Mouse (Mus musculus): ENCODE results near the gene Cfap57.

The Cfap57 gene

GRCm38 (mm10) chr4:118620279-118620966 is at the start of gene Cfap57, which contains the start of gene Ebna1bp2:
TSS of gene Cfap57 (minus strand) at chr4:118620777.
TSS of gene Ebna1bp2 (plus strand) at chr4:118620799.
- in situ Hi-C loops (cut with MboI, MseI), result loop anchor here (10.0 kb wide), 1 partner anchor 186 kb away; the partner anchor contains the start of gene Cdc20

- in situ Hi-C loops (cut with MboI, MseI), result no loop called here
Measured at GRCm38 (mm10) chr4:118658652-118659051, 38.1 kb upstream of the Cfap57 start, which contains the start of gene Olfr62. TSS of gene Olfr62 (plus strand) at chr4:118658952.

GRCm38 (mm10) chr4:118645234-118645633 is 24.7 kb upstream of the Cfap57 start:
- in situ Hi-C loops (cut with MboI, MseI), result loop anchor here (10.0 kb wide), 1 partner anchor 520 kb away; no protein-coding TSS in a partner anchor

- in situ Hi-C loops (cut with MboI, MseI), result loop anchor here (10.0 kb wide), 1 partner anchor 522 kb away; no protein-coding TSS in a partner anchor
Measured at GRCm38 (mm10) chr4:118642346-118643190, 22.0 kb upstream of the Cfap57 start.

GRCm38 (mm10) chr4:118630261-118630660 is 9.7 kb upstream of the Cfap57 start:
- in situ Hi-C loops (cut with MboI, MseI), result no loop called here

DNA sequence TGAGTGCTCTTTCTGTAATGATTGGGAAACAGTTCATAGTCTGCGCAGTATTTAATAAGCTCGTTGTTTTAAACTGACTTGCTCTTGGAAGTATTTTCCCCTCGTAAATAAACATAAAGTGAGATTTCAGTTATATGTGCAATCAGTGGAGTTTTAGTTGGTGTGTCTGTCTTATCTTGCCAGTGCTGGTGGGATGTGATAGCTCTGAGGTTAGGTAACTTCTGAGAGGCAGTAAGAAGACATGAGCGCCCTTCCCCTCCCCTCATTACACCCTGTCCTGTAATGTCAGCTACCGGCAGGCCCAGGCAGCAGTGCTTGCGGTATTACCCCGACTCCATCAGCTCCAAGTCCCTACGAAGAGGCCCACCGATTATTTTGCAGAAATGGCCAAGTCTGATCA is 1.2 kb upstream of the Cfap57 start:
- in situ Hi-C loops (cut with MboI, MseI), result loop anchor here (10.0 kb wide), 1 partner anchor 187 kb away; the partner anchor contains the start of gene Cdc20

DNA sequence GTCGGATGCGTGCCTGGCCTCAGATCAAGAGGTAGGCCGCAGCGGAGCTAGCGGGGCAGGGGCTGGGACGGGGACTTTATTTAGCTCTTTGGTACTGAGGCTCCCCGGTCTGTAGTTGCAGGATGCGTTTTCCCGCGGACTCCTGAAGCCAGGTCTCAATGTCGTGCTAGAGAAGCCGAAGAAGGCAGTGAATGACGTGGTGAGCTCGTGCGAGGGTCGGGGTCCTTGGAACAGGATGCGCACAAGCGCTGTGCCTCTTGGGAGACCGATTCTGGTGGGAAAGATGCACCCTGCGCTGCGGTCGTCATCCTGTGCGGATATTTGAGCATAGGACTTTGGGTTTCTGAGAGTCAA is 367 bp upstream of the Cfap57 start:
- in situ Hi-C loops (cut with MboI, MseI), result loop anchor here (10.0 kb wide), 1 partner anchor 186 kb away; the partner anchor contains the start of gene Cdc20

- in situ Hi-C loops (cut with MboI, MseI), result no loop called here
Measured at GRCm38 (mm10) chr4:118615412-118615811, 5.2 kb downstream of the Cfap57 start.

GRCm38 (mm10) chr4:118612619-118613018 is 8.0 kb downstream of the Cfap57 start:
- in situ Hi-C loops (cut with MboI, MseI), result no loop called here

DNA sequence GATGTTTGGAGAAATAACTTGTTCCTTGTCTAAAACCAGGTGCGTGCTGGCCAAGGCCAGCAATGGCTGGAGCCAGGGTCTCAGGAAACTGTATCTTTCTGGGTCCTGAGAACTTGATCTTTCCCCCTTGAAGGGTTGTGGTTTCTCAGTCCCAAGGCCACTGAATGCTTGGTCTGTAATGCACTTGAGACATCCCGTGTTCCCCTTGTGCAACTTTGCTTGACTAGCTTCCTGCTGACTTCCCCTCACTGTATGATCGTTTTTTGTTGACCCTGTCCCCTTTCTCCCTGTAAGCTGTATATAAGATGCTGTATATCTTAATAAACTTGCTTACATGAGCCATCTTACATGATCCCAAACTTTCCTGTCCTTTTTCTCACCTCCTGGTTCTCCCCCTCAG is 10.7 kb downstream of the Cfap57 start:
- in situ Hi-C loops (cut with MboI, MseI), result no loop called here

DNA sequence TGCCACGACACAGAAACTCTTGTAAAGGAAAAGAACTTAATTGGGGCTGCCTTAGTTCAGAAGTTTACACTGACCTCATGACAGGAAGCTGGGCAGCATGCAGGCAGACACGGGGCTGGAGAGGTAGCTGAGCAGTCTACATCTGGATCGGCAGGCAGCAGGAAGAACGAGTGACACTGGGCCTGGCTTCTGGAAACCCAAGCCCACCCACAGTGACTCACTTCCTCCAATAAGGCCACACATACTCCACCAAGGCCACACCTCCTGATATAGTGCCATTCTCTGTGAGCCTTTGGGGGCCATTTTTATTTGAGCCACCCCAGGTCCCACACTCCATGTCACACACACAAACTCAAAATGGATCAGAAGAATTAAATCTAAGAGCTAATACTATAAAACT is 16.5 kb downstream of the Cfap57 start:
- in situ Hi-C loops (cut with MboI, MseI), result no loop called here

GRCm38 (mm10) chr4:118589733-118590130 is 30.8 kb downstream of the Cfap57 start:
- in situ Hi-C loops (cut with MboI, MseI), result no loop called here

DNA sequence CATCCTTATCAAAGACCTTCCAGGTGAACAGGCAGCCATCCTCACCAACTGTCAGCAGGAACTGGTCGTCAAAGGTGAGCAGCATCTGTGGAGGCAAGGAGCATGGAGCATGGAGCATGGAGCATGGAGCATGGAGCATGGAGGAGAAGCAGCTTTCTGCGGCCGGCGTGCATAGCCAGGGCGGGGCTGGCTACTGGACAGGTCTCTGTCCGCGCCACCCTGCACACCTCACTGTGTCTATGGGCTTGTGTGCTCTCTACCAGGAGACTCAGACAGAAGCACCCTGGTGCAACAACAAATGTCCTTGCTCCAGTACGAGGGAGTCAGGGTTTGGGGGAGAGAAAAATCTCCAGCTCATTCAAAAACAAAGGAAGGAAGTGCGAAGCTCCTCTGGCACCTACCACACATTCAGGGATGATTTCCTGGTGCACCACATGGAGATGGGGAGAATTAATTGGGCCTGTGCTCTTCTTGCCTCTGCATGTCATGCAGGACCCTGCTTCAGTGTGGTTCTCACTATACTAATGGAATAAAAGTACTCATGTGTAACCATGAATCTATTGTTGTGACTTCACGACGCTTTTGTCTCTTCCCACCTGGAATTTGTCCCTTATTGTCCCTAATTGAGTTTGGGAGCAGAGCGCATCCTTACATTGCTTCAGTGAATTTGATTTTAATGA is 31.4 kb downstream of the Cfap57 start:
- in situ Hi-C loops (cut with MboI, MseI), result no loop called here

DNA sequence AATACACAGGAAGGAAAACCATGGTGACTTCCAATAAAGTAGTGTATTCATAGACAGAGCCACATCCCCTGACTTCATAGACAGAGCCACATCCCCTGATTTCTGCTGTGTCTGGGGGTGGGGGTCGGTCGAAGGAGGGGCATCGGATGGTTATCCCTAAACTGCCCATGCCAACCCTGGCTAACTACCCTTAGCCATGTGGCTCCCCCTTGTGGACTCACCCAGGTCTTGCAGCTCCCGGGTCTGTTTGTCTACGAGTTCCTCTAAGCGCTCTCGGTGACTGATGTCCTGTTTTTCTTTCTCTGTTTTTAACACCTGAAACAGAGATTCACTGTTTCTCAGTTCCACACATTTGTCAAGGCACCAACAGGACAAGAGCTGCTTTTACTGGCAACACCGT is 37.9 kb downstream of the Cfap57 start:
- in situ Hi-C loops (cut with MboI, MseI), result no loop called here

DNA sequence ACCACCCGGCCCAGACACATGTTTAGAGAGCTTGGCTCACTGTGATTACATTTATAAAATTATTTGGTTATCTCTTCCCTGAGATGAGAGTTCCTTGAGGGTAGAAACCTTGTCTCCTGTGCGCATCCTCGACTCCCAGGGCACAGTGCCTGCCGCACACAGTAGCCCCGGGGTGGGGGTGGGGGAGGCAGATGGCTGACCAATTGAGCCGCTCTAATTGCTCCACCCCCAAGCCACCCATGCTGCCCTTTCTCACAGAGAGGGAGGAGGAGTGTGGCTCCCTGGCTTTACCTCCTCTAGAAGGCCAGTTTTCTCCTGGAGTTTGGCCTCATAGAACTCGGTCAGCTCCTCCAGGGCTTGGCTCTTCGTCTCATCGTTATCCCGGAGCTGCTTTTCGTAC is 39.1 kb downstream of the Cfap57 start:
- in situ Hi-C loops (cut with MboI, MseI), result no loop called here

DNA sequence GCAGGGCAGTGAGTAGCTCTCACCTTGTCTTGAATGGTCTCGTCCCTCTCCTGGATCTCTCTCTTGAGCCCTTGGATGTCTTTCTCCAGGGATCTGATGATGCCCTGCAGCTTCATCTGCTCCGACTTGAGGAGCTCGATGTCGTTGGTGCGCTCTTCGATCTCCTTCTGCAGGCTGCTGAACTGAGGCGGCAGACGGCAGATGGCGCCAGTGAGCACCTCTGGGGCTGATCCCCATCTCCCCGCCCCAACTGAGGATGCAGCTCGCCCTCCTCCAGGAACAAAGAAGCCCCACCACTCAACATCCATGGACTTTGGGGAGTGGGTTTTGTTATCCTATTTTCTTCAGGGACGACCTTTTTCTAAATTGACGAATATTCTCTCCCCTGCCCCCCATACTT is 41.3 kb downstream of the Cfap57 start:
- in situ Hi-C loops (cut with MboI, MseI), result loop anchor here (10.0 kb wide), 1 partner anchor 175 kb away; the partner anchor contains the start of genes Med8 and Szt2

GRCm38 (mm10) chr4:118576097-118576496 is 44.5 kb downstream of the Cfap57 start:
- in situ Hi-C loops (cut with MboI, MseI), result loop anchor here (10.0 kb wide), 1 partner anchor 171 kb away; the partner anchor contains the start of genes Med8 and Szt2

- in situ Hi-C loops (cut with MboI, MseI), result loop anchor here (10.0 kb wide), 1 partner anchor 167 kb away; the partner anchor contains the start of genes Med8 and Szt2
Measured at GRCm38 (mm10) chr4:118571441-118571840, 49.1 kb downstream of the Cfap57 start.

GRCm38 (mm10) chr4:118569320-118569719 is 51.3 kb downstream of the Cfap57 start:
- in situ Hi-C loops (cut with MboI, MseI), result no loop called here

- in situ Hi-C loops (cut with MboI, MseI), result no loop called here
Measured at GRCm38 (mm10) chr4:118568709-118569108, 51.9 kb downstream of the Cfap57 start.

GRCm38 (mm10) chr4:118566161-118566676 is 54.4 kb downstream of the Cfap57 start:
- in situ Hi-C loops (cut with MboI, MseI), result no loop called here
